Mouse (Mus musculus) kidney, postnatal 0 days (tissue): ENCODE results near the gene Ift81. TPM values are rescaled to one million over a fixed set of nuclear protein-coding genes. Genes with fewer than 3 reads are reported as not detected.

Experiments
- ATAC-seq: fragments of 200-750 bp; cut with Nextera tagmentation; replicated peaks from 2 replicates; pipeline ENCODE4 v1.8.0; 2017; ENCODE audit warnings: low read depth, moderate number of reproducible peaks, moderate TSS enrichment, moderate library complexity; ENCODE audit not compliant: low FRiP score
- DNase-seq: peaks from one replicate; pipeline ENCODE4 v3.0.0-alpha.2; 2016; ENCODE audit warnings: low spot score
- H3K27ac ChIP-seq: fragments of 300-500 bp; sonication (generic); 2 replicates; pipeline ENCODE4 v1.5.1; 2014; ENCODE audit warnings: mild to moderate bottlenecking
- H3K27me3 ChIP-seq: fragments of 300-500 bp; sonication (generic); 2 replicates; pipeline ENCODE4 v1.6.1; 2014; ENCODE audit warnings: low read length, mixed read lengths; ENCODE audit not compliant: insufficient read depth
- H3K36me3 ChIP-seq: fragments of 300-500 bp; sonication (generic); 2 replicates; pipeline ENCODE4 v1.6.1; 2014; ENCODE audit warnings: low read length, mixed read lengths; ENCODE audit not compliant: insufficient read depth
- H3K4me1 ChIP-seq: fragments of 300-500 bp; sonication (generic); replicated peaks from 2 replicates; pipeline ENCODE4 v1.6.1; 2014; ENCODE audit warnings: antibody characterized with exemption, low read length, mixed read lengths; ENCODE audit not compliant: insufficient read depth
- H3K4me2 ChIP-seq: fragments of 300-500 bp; sonication (generic); 2 replicates; pipeline ENCODE4 v1.6.1; 2014; ENCODE audit warnings: mild to moderate bottlenecking, low read length, moderate library complexity, mixed read lengths
- H3K4me3 ChIP-seq: fragments of 300-500 bp; sonication (generic); replicated peaks from 2 replicates; pipeline ENCODE4 v1.5.1; 2014; ENCODE audit warnings: low read depth, low read length
- H3K9ac ChIP-seq: fragments of 300-500 bp; sonication (generic); 2 replicates; pipeline ENCODE4 v1.6.1; 2014; ENCODE audit warnings: low read depth, low read length
- H3K9me3 ChIP-seq: fragments of 300-500 bp; sonication (generic); replicated peaks from 2 replicates; pipeline ENCODE4 v1.6.1; 2016; ENCODE audit warnings: low read length, inconsistent platforms, mixed read lengths
- CTCF ChIP-seq: IDR thresholded peaks from 2 replicates; pipeline ENCODE4 v1.5.1; 2016; ENCODE audit warnings: antibody characterized with exemption, low read depth, mild to moderate bottlenecking, moderate library complexity
- WGBS: fragments of 180-500 bp; shearing (Covaris S2); extraction: QIAGEN DNeasy Blood & Tissue Kit; methylation state at CpG from one replicate; pipeline ENCODE4 v1.1.7; 2014; 5-methylcytosine and 5-hydroxymethylcytosine counted together
- polyA plus RNA-seq: library from polyadenylated mRNA; unstranded; fragments of >200 nt; fragmentation: Nextera tagmentation; extraction: Ambion mirVana; gene quantifications from 2 replicates; pipeline ENCODE4 v1.2.1, GENCODE M21; 2015

Gene Ift81
- polyA plus RNA-seq, 1 experiment from 2014 or later: 39.1 TPM

GRCm38 (mm10) chr5:122518247-122518646 is 96.1 kb downstream of the Ift81 start:
- Histone ChIP-seq H3K27me3 (no peaks in the 10 kb centered on the region), H3K4me3 (no peak overlapping the region), H3K9me3 (no peaks in the 10 kb centered on the region), H3K4me2 (no peak overlapping the region), H3K27ac (no peak overlapping the region), H3K36me3 (no peaks in the 10 kb centered on the region), H3K9ac (no peak overlapping the region), H3K4me1 (peaks cover 17% of the 10 kb centered on the region; the same call in 1 of the 2 replicates)
- ATAC-seq: no peak
- WGBS: 37% methylated on average over 8 of the region's 8 CpGs
- TF ChIP-seq CTCF: no peak
- no peak for DNase-seq

- no peak for ATAC-seq
- H3K4me2 ChIP-seq: no peak overlapping the region
- no peak for DNase-seq
- H3K4me1 ChIP-seq: peaks cover 17% of the 10 kb centered on the region; the same call in 1 of the 2 replicates
- H3K27me3 ChIP-seq: no peaks in the 10 kb centered on the region
- no peak overlapping the region for H3K4me3 ChIP-seq
- no peaks in the 10 kb centered on the region for H3K9me3 ChIP-seq
- WGBS: 77% methylated on average over 5 of the region's 5 CpGs
- no peak for TF ChIP-seq CTCF
- no peak overlapping the region for H3K27ac ChIP-seq
- no peaks in the 10 kb centered on the region for H3K36me3 ChIP-seq
- no peak overlapping the region for H3K9ac ChIP-seq
Observed at GRCm38 (mm10) chr5:122516901-122517300, 97.4 kb downstream of the Ift81 start.

- no peak overlapping the region for H3K9ac ChIP-seq
- no peaks in the 10 kb centered on the region for H3K9me3 ChIP-seq
- H3K27me3 ChIP-seq: no peaks in the 10 kb centered on the region
- DNase-seq: no peak
- no peak for TF ChIP-seq CTCF
- no peak overlapping the region for H3K4me2 ChIP-seq
- no peaks in the 10 kb centered on the region for H3K36me3 ChIP-seq
- H3K4me3 ChIP-seq: no peak overlapping the region
- H3K27ac ChIP-seq: no peak overlapping the region
- WGBS: 72% methylated on average over 11 of the region's 11 CpGs
- peaks cover 23% of the 10 kb centered on the region for H3K4me1 ChIP-seq
- no peak for ATAC-seq
Observed at GRCm38 (mm10) chr5:122516029-122516730, 98.1 kb downstream of the Ift81 start.

GRCm38 (mm10) chr5:122514127-122514521 is 100.2 kb downstream of the Ift81 start:
- Histone ChIP-seq H3K4me1 (peaks cover 35% of the 10 kb centered on the region), H3K27ac (no peak overlapping the region), H3K27me3 (no peaks in the 10 kb centered on the region), H3K4me2 (no peak overlapping the region), H3K9ac (0 out of 2 replicates have a peak overlapping the region, but pooled peaks have one; percentile 15), H3K4me3 (no peak overlapping the region), H3K36me3 (no peaks in the 10 kb centered on the region), H3K9me3 (no peaks in the 10 kb centered on the region)
- no peak for DNase-seq
- TF ChIP-seq CTCF: no peak
- 40% methylated on average over 8 of the region's 8 CpGs for WGBS
- ATAC-seq: no peak

GRCm38 (mm10) chr5:122513421-122514126 is 100.7 kb downstream of the Ift81 start:
- TF ChIP-seq CTCF: no peak
- DNase-seq (no peak), ATAC-seq (no peak)
- Histone ChIP-seq H3K4me2 (no peak overlapping the region), H3K36me3 (no peaks in the 10 kb centered on the region), H3K9me3 (no peaks in the 10 kb centered on the region), H3K9ac (0 out of 2 replicates have a peak overlapping the region, but pooled peaks have one; percentile 15), H3K4me3 (no peak overlapping the region), H3K4me1 (peaks cover 30% of the 10 kb centered on the region), H3K27me3 (no peaks in the 10 kb centered on the region), H3K27ac (no peak overlapping the region)
- WGBS: 46% methylated on average over 23 of the region's 23 CpGs

GRCm38 (mm10) chr5:122512011-122512410 is 102.3 kb downstream of the Ift81 start:
- TF ChIP-seq CTCF: no peak
- H3K9ac ChIP-seq: no peak overlapping the region
- no peaks in the 10 kb centered on the region for H3K9me3 ChIP-seq
- H3K4me2 ChIP-seq: no peak overlapping the region
- DNase-seq (no peak), ATAC-seq (no peak)
- H3K27ac ChIP-seq: no peak overlapping the region
- no peaks in the 10 kb centered on the region for H3K27me3 ChIP-seq
- H3K36me3 ChIP-seq: no peaks in the 10 kb centered on the region
- whole genome bisulfite sequencing: 62% methylated on average over 6 of the region's 6 CpGs
- peaks cover 26% of the 10 kb centered on the region for H3K4me1 ChIP-seq
- H3K4me3 ChIP-seq: no peak overlapping the region
